Mouse (Mus musculus): ENCODE results near the gene Susd1. TPM values are rescaled to one million over a fixed set of nuclear protein-coding genes. Genes with fewer than 3 reads are reported as not detected.

The Susd1 gene
- total and polyA plus RNA-seq, 3 experiments, result 1.6 to 6.1 (median 4.1) TPM

- TF ChIP-seq SIN3A (IDR thresholded peaks at IDR 0.05; ENCODE audit: low read length) (no peak), TBP (conservative IDR thresholded peaks at IDR 0.05; ENCODE audit: low read depth, low read length) (no peak), MXI1 (IDR thresholded peaks at IDR 0.05; ENCODE audit: low read depth, low read length) (no peak), RCOR1 (conservative IDR thresholded peaks at IDR 0.05; ENCODE audit: low read depth, low read length) (no peak), USF2 (conservative IDR thresholded peaks at IDR 0.05; ENCODE audit: low read depth, low read length) (no peak), ZKSCAN1 (IDR thresholded peaks at IDR 0.05; ENCODE audit: borderline replicate concordance, low read depth, low read length) (no peak), NELFE (IDR thresholded peaks at IDR 0.05; ENCODE audit: low read depth, low read length) (no peak), GABPA (IDR thresholded peaks at IDR 0.05; ENCODE audit: insufficient replicate concordance, low read depth, low read length) (no peak), CHD2 (IDR thresholded peaks at IDR 0.05; ENCODE audit: low read length) (no peak), ZMIZ1 (IDR thresholded peaks at IDR 0.05; ENCODE audit: low read depth, low read length) (no peak), JUN (IDR thresholded peaks at IDR 0.05; ENCODE audit: insufficient read depth, low read depth, low read length) (no peak), USF1 (IDR thresholded peaks at IDR 0.05; ENCODE audit: low read depth, low read length) (no peak)
- Histone ChIP-seq H3K4me3 (replicated peaks in 1 of 3; ENCODE audit: low read depth in 2 of 3, low read length in 2 of 3, poor library complexity in 1 of 3) (no peak overlapping the region), H3K4me2 (ENCODE audit: insufficient read depth, low read depth, poor library complexity, severe bottlenecking) (no peak overlapping the region), H3K4me1 (ENCODE audit: control insufficient read depth in 1 of 2, insufficient read depth in 2 of 2) (peaks cover under 1 to 15% of the 10 kb centered on the region in 2 experiments; a peak in 2 of 4 replicates), H3K27me3 (replicated peaks) (no peaks in the 10 kb centered on the region), H3K79me2 (replicated peaks; ENCODE audit: control insufficient read depth, extremely low read depth, insufficient read depth, poor library complexity, severe bottlenecking) (no peaks in the 10 kb centered on the region), H3K27ac (ENCODE audit: insufficient read depth, low read depth) (no peak overlapping the region), H3K36me3 (replicated peaks in 1 of 2; ENCODE audit: control insufficient read depth in 1 of 2, insufficient read depth in 1 of 2, low read length in 1 of 2) (no peaks in the 10 kb centered on the region), H3K9me3 (replicated peaks; ENCODE audit: low read length) (no peaks in the 10 kb centered on the region), H3K9ac (ENCODE audit: insufficient read depth, low read depth) (no peak overlapping the region)
- DNase-seq (ENCODE audit: extremely low read depth), result no peak
- dilution Hi-C loops (cut with MboI; ENCODE audit: extremely low pct_ligation_motif_present, extremely low pct_unique_long_range_greater_than_20kb, low sequenced_read_pairs) (no loop called here), in situ Hi-C loops (cut with MboI; ENCODE audit: low pct_ligation_motif_present, low pct_unique_long_range_greater_than_20kb, low sequenced_read_pairs) (no loop called here)
Measured at GRCm38 (mm10) chr4:59422808-59423207, 15.6 kb downstream of the Susd1 start.

DNA sequence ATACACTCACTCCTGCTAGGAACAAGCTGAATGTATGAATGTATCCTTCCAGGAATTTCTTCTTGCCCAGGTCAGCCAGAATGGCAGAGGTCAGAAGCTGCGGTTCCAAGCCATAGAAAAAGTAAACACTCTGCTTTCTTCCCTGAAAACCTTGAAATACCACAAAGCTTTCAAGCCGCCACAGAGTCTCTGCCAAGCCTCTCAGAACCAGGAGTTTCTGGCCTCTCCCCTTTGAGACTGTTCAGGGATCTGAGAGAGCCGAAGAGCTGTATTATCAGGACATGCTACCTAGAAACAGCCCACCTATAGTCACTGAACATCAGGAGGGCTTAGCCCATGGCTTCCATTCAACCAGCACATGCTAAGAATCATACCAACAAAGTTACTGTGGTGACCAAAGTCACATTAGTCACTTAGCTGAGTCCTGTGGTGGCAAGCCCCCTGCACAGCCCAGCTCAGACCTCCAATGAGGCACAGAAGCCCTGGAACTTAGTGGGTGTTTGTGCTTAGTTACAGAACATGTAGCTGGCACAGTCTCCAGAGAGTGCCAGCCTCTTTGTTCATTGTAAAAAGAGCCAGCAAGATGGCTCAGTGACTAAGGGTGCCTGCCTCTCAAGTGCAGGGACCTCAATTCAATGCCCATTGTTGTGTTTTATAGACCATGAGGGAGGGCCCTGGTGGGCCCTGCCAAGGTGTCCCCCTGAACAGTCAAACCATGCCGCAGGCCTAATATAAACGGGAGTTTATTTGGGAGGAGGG, 16.2 kb downstream of the Susd1 start:
- H3K36me3 ChIP-seq (replicated peaks in 1 of 2; ENCODE audit: control insufficient read depth in 1 of 2, insufficient read depth in 1 of 2, low read length in 1 of 2), result no peaks in the 10 kb centered on the region
- dilution Hi-C loops (cut with MboI; ENCODE audit: extremely low pct_ligation_motif_present, extremely low pct_unique_long_range_greater_than_20kb, low sequenced_read_pairs), result no loop called here
- in situ Hi-C loops (cut with MboI; ENCODE audit: low pct_ligation_motif_present, low pct_unique_long_range_greater_than_20kb, low sequenced_read_pairs), result no loop called here
- H3K4me1 ChIP-seq (ENCODE audit: control insufficient read depth in 1 of 2, insufficient read depth in 2 of 2), result peaks cover 0 to 15% of the 10 kb centered on the region in 2 experiments; a peak in 2 of 4 replicates
- no peak overlapping the region for H3K27ac ChIP-seq (ENCODE audit: insufficient read depth, low read depth)
- no peaks in the 10 kb centered on the region for H3K79me2 ChIP-seq (replicated peaks; ENCODE audit: control insufficient read depth, extremely low read depth, insufficient read depth, poor library complexity, severe bottlenecking)
- no peaks in the 10 kb centered on the region for H3K27me3 ChIP-seq (replicated peaks)
- no peak overlapping the region for H3K9ac ChIP-seq (ENCODE audit: insufficient read depth, low read depth)
- H3K4me2 ChIP-seq (ENCODE audit: insufficient read depth, low read depth, poor library complexity, severe bottlenecking), result no peak overlapping the region
- TF ChIP-seq ETS1 (conservative IDR thresholded peaks at IDR 0.05; ENCODE audit: low read depth, low read length) (no peak), TCF12 (IDR thresholded peaks at IDR 0.05; ENCODE audit: low read depth, low read length) (no peak), CHD1 (IDR thresholded peaks at IDR 0.05; ENCODE audit: low read depth, low read length) (no peak), GABPA (IDR thresholded peaks at IDR 0.05; ENCODE audit: insufficient replicate concordance, low read depth, low read length) (no peak), ZMIZ1 (IDR thresholded peaks at IDR 0.05; ENCODE audit: low read depth, low read length) (no peak), NRF1 (IDR thresholded peaks at IDR 0.05; ENCODE audit: low read depth, low read length) (no peak), IRF4 (IDR thresholded peaks at IDR 0.05; ENCODE audit: low read depth, low read length) (no peak), ZNF384 (IDR thresholded peaks at IDR 0.05; ENCODE audit: low read depth, low read length) (no peak), BHLHE40 (IDR thresholded peaks at IDR 0.05; ENCODE audit: low read depth, low read length) (no peak), ZKSCAN1 (IDR thresholded peaks at IDR 0.05; ENCODE audit: borderline replicate concordance, low read depth, low read length) (no peak), EP300 (IDR thresholded peaks at IDR 0.05; ENCODE audit: low read length) (no peak), ELF1 (IDR thresholded peaks at IDR 0.05; ENCODE audit: low read depth, low read length) (no peak), E2F4 (IDR thresholded peaks at IDR 0.05; ENCODE audit: insufficient replicate concordance, low read depth, low read length) (no peak), RCOR1 (conservative IDR thresholded peaks at IDR 0.05; ENCODE audit: low read depth, low read length) (no peak), MAX (IDR thresholded peaks at IDR 0.05; ENCODE audit: low read length) (no peak), CHD2 (IDR thresholded peaks at IDR 0.05; ENCODE audit: low read length) (no peak), SMC3 (IDR thresholded peaks at IDR 0.05; ENCODE audit: low read depth, low read length) (no peak)
- H3K9me3 ChIP-seq (replicated peaks; ENCODE audit: low read length), result no peaks in the 10 kb centered on the region
- DNase-seq (ENCODE audit: extremely low read depth), result no peak
- H3K4me3 ChIP-seq (replicated peaks in 1 of 3; ENCODE audit: low read depth in 2 of 3, low read length in 2 of 3, poor library complexity in 1 of 3), result no peak overlapping the region
